Mouse (Mus musculus): ENCODE measurements around the gene 6030468B19Rik. TPM values are rescaled to one million over a fixed set of nuclear protein-coding genes. Genes with fewer than 3 reads are reported as not detected.

Gene 6030468B19Rik
- total and polyA plus RNA-seq, 2 experiments from 2014 or later = not detected

DNA sequence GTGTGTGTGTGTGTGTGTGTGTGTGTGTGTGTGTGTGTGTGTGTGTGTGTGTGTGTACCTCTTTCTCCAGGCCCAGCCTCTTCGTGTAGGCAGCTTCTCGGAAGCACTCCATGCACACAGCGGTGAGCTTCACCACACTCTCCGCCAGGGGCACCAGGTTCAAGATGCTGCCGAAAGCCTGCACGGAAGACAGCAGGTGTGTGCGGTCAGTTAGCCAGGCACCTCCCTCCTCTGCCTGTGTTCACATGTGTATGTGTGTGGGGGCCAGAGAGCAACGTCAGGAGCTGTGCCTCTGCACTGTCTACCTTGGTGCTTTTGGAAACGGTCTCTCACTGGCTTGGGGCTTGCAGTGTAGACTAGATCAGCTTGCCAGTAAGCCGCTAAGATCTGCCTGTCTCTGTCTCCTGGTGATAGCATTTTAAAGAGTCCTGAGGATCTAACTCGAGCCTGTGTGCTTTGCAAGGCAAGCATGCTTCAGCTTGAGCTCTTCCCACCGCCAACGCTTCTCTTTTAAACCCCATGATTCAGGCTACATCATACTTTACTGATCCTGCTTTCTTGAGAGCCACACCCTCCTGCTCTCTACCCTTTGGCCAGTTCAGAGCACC is 19.0 kb downstream of the 6030468B19Rik start:
- ATAC-seq = no peak; the same call in 1 of the 2 replicates
- TF ChIP-seq CTCF (IDR thresholded peaks at IDR 0.05; ENCODE audit: low read depth) = no peak
- no peak overlapping the region for H3K9ac ChIP-seq (replicated peaks; ENCODE audit: low read length)
- 0 out of 2 replicates have a peak, but pooled peaks cover 2% of the 10 kb centered on the region for H3K4me1 ChIP-seq (ENCODE audit: insufficient read depth, low read length)
- WGBS = 88% methylated on average over 12 of the region's 13 CpGs
- H3K27ac ChIP-seq = no peak overlapping the region
- no peaks in the 10 kb centered on the region for H3K9me3 ChIP-seq (ENCODE audit: low read length)
- DNase-seq (ENCODE audit: low spot score) = no peak
- no peaks in the 10 kb centered on the region for H3K36me3 ChIP-seq (ENCODE audit: insufficient read depth, low read length)
- H3K27me3 ChIP-seq (ENCODE audit: insufficient read depth, low read length) = no peaks in the 10 kb centered on the region
- no peak overlapping the region for H3K4me3 ChIP-seq (ENCODE audit: low read length)
- H3K4me2 ChIP-seq (ENCODE audit: low read depth, low read length) = no peak overlapping the region

DNA sequence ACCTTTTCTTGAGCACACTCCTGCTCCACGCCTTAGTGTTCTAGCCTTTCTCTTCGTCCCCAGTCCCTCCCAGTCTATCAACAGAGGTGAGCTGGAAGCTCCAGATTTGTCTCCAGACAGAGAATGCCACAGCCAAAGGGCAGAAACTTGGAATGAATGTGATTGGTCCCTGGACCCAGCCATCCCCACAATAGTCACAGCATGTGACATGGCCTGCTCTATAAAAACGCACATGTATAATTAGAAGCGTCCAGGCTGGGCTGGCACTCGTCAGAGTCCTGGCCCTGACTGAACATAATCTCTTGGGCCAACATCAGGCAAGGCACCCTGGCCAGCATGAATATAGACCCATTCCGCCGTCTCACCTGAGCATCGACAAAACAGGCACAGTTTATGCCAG is 21.6 kb downstream of the 6030468B19Rik start:
- no peak for TF ChIP-seq CTCF (IDR thresholded peaks at IDR 0.05; ENCODE audit: low read depth)
- DNase-seq (ENCODE audit: low spot score) = no peak

DNA sequence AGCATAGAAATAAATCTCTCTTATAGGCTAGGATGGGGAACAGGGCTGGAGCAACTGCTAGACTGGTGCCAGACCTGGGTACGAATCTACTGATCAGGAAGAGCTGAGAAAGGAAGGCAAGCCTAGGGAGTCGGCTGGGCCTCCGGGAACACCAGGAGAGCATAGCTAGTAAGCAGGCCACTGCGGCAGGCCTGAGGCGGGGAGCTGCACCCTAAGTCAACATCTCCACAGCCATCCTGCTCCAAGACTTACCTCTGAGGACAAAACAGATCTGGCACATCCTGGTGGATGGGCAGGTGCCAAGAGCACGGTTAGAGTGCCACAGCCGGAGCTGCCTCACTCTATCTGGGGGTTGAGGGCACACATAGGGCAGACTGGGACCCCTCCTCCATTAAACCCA is 22.7 kb downstream of the 6030468B19Rik start:
- no peak for TF ChIP-seq CTCF (IDR thresholded peaks at IDR 0.05; ENCODE audit: low read depth)
- Histone ChIP-seq H3K36me3 (ENCODE audit: insufficient read depth, low read length) (no peaks in the 10 kb centered on the region), H3K4me1 (ENCODE audit: insufficient read depth, low read length) (0 out of 2 replicates have a peak, but pooled peaks cover 5% of the 10 kb centered on the region), H3K9ac (replicated peaks; ENCODE audit: low read length) (no peak overlapping the region), H3K4me3 (ENCODE audit: low read length) (no peak overlapping the region), H3K4me2 (ENCODE audit: low read depth, low read length) (no peak overlapping the region), H3K27ac (no peak overlapping the region), H3K27me3 (ENCODE audit: insufficient read depth, low read length) (no peaks in the 10 kb centered on the region), H3K9me3 (ENCODE audit: low read length) (no peaks in the 10 kb centered on the region)
- no peak for DNase-seq (ENCODE audit: low spot score)
- WGBS = 93% methylated on average over 7 of the region's 7 CpGs
- no peak for ATAC-seq

More for the DNA sequence above, 21.6 kb downstream of the 6030468B19Rik start:
- 49% methylated on average over 8 of the region's 8 CpGs for WGBS
- Histone ChIP-seq H3K4me1 (ENCODE audit: insufficient read depth, low read length) (0 out of 2 replicates have a peak, but pooled peaks cover 3% of the 10 kb centered on the region), H3K4me3 (ENCODE audit: low read length) (no peak overlapping the region), H3K27ac (no peak overlapping the region), H3K9ac (replicated peaks; ENCODE audit: low read length) (no peak overlapping the region), H3K27me3 (ENCODE audit: insufficient read depth, low read length) (no peaks in the 10 kb centered on the region), H3K36me3 (ENCODE audit: insufficient read depth, low read length) (no peaks in the 10 kb centered on the region), H3K9me3 (ENCODE audit: low read length) (no peaks in the 10 kb centered on the region), H3K4me2 (ENCODE audit: low read depth, low read length) (no peak overlapping the region)
- no peak for ATAC-seq

DNA sequence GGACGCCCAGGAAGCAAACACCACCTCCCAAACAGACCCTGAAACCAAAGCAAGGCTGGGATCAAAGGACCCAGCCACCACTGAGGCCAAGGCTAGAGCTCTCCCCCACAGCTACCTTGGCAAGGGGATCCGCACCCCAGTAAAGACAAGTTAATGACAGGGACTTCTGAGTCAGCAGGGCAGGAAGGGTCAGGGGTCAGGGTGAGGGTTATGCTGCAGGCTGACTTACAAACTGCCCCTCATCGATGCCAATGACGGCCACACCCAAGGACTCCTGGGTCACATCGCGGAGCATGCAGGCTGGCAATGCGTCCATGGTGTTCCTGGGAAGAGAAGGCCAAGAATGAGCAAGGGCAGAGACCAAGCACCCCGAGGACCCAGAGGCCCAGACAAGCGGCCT is 24.4 kb downstream of the 6030468B19Rik start:
- H3K4me1 ChIP-seq (ENCODE audit: insufficient read depth, low read length) = peaks cover 9% of the 10 kb centered on the region; the same call in 1 of the 2 replicates
- no peak overlapping the region for H3K4me3 ChIP-seq (ENCODE audit: low read length)
- H3K9me3 ChIP-seq (ENCODE audit: low read length) = no peaks in the 10 kb centered on the region
- no peak for TF ChIP-seq CTCF (IDR thresholded peaks at IDR 0.05; ENCODE audit: low read depth)
- H3K36me3 ChIP-seq (ENCODE audit: insufficient read depth, low read length) = no peaks in the 10 kb centered on the region
- no peak overlapping the region for H3K27ac ChIP-seq
- DNase-seq (ENCODE audit: low spot score) (no peak), ATAC-seq (no peak)
- H3K9ac ChIP-seq (replicated peaks; ENCODE audit: low read length) = no peak overlapping the region
- no peaks in the 10 kb centered on the region for H3K27me3 ChIP-seq (ENCODE audit: insufficient read depth, low read length)
- WGBS = 90% methylated on average over 9 of the region's 9 CpGs
- H3K4me2 ChIP-seq (ENCODE audit: low read depth, low read length) = no peak overlapping the region

DNA sequence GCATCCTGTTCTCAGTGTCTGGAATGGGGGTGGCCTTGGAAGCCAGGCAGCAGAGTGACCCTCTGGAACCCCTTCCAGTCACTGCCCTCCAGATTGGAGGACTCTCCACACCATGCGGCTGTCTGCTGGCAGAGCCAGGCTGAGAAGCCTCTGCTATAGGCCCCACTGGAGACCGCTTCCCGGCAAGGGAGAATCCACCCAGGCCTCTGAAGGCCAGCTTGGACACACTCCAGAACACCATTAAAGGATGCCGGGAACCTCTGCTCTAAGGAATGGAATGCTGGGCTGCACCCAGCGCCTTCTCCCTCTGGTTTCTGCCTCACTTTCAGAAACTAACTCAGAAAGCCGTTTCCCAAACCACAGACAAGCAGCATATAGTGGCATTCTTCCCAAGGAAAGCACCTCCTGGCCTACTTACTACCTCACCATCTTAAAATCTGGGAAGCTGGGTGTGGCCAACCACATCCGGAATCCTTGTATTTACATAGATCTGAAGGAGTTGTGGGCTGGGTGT is 25.3 kb downstream of the 6030468B19Rik start:
- Histone ChIP-seq H3K9ac (replicated peaks; ENCODE audit: low read length) (no peak overlapping the region), H3K4me2 (ENCODE audit: low read depth, low read length) (no peak overlapping the region), H3K4me1 (ENCODE audit: insufficient read depth, low read length) (peaks cover 9% of the 10 kb centered on the region; the same call in 1 of the 2 replicates), H3K27ac (no peak overlapping the region), H3K36me3 (ENCODE audit: insufficient read depth, low read length) (no peaks in the 10 kb centered on the region), H3K4me3 (ENCODE audit: low read length) (no peak overlapping the region), H3K9me3 (ENCODE audit: low read length) (no peaks in the 10 kb centered on the region), H3K27me3 (ENCODE audit: insufficient read depth, low read length) (no peaks in the 10 kb centered on the region)
- 56% methylated on average over 7 of the region's 7 CpGs for WGBS
- no peak for TF ChIP-seq CTCF (IDR thresholded peaks at IDR 0.05; ENCODE audit: low read depth)
- ATAC-seq = no peak
- DNase-seq (ENCODE audit: low spot score) = no peak

DNA sequence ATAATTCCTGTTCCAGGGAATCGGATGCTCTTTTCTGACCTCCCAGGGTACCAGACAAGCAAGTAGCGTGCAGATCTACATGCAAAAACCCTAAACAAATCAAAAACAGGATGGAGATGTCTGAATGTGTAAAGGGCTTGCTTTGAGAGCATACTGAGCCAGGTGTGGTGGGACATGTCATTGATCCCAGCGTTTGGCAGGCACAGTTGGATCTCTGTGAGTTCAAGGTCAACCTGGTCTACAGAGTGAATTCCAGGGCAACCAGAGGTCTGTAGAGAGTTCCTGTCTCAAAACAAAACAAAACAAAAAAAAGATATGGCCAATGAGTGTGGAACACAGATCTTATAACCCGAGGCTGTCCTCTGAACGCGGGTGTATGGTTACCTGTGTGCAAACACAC is 26.0 kb downstream of the 6030468B19Rik start:
- H3K4me3 ChIP-seq (ENCODE audit: low read length) = no peak overlapping the region
- H3K9ac ChIP-seq (replicated peaks; ENCODE audit: low read length) = no peak overlapping the region
- TF ChIP-seq CTCF (IDR thresholded peaks at IDR 0.05; ENCODE audit: low read depth) = no peak
- H3K4me1 ChIP-seq (ENCODE audit: insufficient read depth, low read length) = peaks cover 9% of the 10 kb centered on the region; the same call in 1 of the 2 replicates
- no peaks in the 10 kb centered on the region for H3K36me3 ChIP-seq (ENCODE audit: insufficient read depth, low read length)
- no peak overlapping the region for H3K4me2 ChIP-seq (ENCODE audit: low read depth, low read length)
- 93% methylated on average over 6 of the region's 6 CpGs for WGBS
- no peak for ATAC-seq
- H3K27me3 ChIP-seq (ENCODE audit: insufficient read depth, low read length) = no peaks in the 10 kb centered on the region
- no peak overlapping the region for H3K27ac ChIP-seq
- no peaks in the 10 kb centered on the region for H3K9me3 ChIP-seq (ENCODE audit: low read length)
- no peak for DNase-seq (ENCODE audit: low spot score)

Data from hindbrain, postnatal 0 days (tissue).